Mouse (Mus musculus) heart, adult 11 months (tissue): ENCODE data around the gene Ift20.

Experiments
- DNase-seq: peaks from one replicate; pipeline ENCODE4 v3.0.0; 2022

The Ift20 gene

DNA sequence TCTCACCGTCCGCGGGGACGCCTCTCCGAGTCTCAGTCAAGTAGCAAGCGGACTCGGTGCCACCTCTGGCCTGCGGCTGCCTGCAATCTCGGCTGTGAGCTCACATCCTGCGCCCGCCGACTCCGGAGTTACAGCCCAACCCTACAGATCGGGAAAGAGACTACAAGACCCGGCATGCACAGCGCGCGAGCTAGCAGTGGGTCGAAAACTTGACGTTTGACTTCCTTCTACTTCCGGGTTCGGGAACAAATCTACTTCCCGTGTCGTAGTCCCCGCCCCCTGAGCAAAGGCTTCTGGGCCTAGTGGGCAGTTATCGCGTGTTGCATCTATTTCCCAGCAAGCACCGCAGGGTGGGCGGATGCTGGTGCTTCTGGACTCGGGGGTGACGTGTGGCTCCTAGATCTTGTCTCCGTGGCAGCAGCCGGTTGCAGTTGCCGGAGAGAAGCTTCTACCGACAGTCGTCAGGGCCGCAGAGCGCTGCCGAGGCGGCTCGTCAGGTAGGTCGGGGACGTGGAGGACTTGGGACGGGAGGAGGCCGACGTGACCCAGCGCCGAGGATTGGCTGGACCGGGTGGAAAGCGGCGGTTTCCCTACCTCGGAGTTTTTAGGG is at the start of gene Ift20, which contains the start of gene Tnfaip1:
Gene Ift20 (plus strand): TSS at position 282 of the 610 bp plus-strand sequence.
Gene Tnfaip1 (minus strand): TSS at position 253 of the 610 bp plus-strand sequence.
- peak; percentile 100 for DNase-seq

DNA sequence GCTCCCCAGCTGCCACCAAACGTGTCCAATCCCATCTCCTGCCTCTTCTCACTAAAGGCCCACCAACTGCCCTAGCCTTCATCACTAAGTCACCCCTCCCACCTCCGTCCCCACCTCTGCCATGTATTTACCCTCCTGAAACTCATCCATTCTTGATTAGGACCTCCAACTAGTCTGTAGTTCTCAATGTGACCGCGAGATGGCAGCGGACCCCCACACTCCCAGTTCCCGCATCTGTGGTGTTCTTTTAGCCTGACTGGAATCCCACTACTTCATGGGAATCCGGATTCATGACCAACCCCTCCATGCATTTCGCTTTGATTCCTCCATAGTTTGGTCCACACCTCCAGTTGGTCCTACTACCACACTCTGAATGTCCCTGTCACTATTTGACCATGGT is 48.0 kb upstream of the Ift20 start:
- peak; percentile 92 for DNase-seq

DNA sequence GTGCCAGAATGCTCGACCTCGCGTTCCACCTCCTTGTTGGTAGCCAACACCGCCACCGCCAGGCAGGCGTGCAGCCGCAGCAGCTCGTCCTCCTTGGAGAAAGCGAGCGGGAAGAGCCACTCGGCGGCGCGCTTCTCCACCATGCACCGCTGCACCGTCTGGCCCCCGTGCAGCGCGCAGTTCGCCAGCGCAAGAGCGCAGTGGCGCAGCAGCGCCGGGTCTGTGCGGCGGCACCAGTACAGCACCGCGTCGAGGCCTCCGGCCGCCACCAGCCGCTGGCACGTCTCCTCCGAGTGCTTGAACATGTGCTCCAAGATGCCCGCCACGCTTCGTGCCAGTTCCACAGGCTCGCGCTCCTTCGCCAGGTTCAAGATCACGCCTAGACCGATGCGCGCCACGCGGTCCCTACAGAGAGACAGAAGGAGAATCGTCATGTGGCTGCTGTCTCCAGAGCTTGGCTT is 45.4 kb upstream of the Ift20 start:
- DNase-seq, result peak; percentile 90

DNA sequence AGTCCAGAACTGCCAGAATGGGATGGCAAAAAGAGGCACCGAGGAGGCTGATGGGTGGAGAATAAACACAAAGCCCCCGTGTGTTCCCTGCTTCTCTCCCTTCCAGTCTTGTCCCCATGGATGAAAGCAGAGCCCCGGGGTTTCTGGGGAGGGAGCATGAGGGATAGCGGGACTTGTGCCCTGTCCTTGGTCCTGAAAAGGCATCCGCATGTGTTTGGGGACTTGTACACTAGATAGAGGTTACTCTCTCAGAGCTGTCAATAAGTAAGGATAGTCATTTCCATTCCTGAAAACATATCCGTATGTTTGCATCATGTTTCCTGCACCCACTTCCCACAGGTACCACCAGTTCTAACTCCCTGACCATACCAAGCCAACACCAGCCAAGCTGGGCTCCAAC is 40.3 kb upstream of the Ift20 start:
- DNase-seq, result no peak

DNA sequence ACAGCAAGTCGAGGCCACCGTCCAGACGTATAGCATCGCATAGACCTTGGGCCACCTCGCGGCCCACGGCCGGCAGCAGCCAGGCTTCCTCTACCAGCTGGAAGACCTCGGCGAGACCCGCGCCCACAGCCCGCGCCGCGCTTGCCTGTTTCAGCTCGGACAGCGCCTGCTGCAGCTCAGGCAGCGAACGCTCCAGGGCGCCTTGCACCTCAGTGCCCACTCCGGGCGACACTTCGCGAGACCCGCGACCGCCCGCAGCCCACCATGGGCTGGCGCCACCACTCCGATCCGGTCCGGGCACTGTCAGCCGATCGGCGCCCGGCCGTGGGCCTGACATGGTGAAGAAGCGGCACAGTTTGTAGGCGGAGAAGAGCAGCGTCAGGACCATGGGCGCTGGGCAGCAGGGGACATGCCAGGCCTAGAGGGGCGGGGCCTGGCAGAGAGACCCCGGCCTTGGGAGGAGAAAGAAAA is 39.1 kb upstream of the Ift20 start:
- DNase-seq, result peak; percentile 93

DNA sequence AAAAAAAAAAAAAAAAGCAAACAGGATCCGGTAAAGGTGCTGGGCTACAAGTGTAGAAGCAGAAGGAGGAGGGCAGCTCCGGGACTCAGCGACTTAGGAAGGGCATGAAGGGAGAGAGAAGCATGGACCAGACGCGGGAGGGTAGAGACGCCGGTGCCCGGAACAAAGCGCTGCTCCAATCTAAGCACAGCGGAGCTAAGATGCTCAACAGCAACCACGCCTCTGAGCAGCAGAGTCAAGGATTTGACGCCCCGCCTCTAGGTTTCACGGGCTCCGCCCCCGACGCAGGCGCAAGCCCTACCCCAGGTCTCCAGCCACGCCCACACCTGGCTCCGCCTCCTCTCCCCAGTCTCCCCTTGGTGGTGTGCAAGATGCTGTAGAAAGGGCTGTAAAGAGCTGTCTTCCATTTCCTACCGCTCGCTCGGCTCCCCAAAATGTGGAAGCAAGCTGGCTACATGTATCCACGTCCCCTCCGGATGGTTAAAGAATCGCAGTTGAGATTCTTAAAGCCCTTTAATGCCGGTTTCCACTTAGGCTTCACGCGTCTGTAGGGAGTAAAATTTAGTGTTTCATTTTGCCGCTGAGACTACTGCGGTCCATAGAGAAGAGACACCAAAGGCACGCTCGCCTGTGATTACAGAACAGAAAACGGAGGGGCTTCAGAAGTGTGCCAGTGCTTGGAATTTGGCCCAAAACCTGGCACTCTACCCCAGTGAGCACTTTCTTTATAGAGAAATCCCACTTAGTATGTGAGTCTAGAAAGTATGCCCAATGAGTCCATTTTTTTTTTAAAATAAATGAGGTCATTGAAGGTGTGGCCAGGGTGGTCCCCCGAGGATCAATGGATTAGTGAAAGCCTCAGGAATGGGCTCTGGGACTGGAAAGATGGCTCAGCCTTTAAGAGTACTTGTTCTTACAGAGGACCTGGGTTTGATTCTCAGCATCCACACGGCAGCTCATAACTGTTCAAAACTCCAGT is 38.3 kb upstream of the Ift20 start, which contains the start of gene Sarm1:
Gene Sarm1 (minus strand): TSS at position 211 of the 979 bp plus-strand sequence.
- peak; percentile 99 for DNase-seq

DNA sequence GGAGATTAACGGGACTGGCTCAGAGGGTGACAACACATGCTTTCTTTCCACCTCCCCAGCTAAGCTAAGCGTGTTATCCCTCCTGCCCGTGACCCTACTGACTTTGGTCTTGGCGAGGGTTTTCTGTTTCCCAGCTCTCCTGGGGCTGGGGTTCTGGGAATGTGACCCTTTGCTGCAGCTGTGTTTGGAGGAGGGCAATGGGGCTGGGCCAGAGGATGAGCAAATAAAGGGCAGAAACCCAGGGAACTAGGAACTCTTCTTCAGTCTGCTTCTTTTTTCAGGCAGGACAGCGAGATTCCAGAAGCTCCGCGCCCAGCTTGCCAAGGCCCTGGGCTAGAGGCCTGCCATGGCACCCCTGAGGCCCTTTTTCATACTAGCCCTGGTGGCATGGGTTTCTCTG is 37.2 kb upstream of the Ift20 start, which contains the start of gene Vtn:
Gene Vtn (plus strand): TSS at position 88 of the 400 bp plus-strand sequence.
- peak; percentile 98 for DNase-seq

DNA sequence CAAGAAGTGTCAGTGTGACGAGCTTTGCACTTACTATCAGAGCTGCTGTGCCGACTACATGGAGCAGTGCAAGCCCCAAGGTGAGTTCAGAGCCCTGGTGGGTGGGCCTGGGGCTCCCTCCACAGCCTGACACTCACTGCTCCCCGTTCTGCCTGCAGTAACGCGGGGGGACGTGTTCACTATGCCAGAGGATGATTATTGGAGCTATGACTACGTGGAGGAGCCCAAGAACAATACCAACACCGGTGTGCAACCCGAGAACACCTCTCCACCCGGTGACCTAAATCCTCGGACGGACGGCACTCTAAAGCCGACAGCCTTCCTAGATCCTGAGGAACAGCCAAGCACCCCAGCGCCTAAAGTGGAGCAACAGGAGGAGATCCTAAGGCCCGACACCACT is 36.6 kb upstream of the Ift20 start:
- DNase-seq, result no peak

DNA sequence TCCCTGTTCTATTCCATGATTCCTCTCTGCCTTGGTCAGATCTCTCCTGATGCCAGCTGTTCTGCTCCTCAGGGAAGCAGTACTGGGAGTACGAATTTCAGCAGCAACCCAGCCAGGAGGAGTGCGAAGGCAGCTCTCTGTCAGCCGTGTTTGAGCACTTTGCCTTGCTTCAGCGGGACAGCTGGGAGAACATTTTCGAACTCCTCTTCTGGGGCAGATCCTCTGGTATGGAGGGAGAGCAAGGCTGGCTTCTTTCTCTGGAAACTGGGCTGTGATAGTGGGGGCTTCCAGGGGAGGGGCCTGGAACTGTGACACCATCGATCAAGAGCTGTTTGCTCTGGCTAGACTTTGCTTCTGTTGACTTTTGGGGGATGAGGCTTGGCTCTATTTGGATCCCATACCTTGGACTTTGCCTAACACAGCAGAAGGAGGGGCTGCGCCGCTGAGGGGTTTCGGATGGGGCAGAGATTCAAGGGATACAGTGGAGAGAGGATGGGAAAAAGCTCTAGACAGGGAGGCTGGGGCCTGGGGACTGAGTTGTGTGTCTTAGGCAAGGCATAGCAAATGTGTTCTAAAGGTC is 35.4 kb upstream of the Ift20 start:
- peak; percentile 87 for DNase-seq

DNA sequence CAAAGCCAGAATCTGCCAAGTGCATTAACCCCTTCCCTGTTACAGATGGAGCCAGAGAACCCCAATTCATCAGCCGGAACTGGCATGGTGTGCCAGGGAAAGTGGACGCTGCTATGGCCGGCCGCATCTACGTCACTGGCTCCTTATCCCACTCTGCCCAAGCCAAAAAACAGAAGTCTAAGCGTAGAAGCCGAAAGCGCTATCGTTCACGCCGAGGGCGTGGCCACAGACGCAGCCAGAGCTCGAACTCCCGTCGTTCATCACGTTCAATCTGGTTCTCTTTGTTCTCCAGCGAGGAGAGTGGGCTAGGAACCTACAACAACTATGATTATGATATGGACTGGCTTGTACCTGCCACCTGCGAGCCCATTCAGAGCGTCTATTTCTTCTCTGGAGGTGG is 34.6 kb upstream of the Ift20 start:
- no peak for DNase-seq

DNA sequence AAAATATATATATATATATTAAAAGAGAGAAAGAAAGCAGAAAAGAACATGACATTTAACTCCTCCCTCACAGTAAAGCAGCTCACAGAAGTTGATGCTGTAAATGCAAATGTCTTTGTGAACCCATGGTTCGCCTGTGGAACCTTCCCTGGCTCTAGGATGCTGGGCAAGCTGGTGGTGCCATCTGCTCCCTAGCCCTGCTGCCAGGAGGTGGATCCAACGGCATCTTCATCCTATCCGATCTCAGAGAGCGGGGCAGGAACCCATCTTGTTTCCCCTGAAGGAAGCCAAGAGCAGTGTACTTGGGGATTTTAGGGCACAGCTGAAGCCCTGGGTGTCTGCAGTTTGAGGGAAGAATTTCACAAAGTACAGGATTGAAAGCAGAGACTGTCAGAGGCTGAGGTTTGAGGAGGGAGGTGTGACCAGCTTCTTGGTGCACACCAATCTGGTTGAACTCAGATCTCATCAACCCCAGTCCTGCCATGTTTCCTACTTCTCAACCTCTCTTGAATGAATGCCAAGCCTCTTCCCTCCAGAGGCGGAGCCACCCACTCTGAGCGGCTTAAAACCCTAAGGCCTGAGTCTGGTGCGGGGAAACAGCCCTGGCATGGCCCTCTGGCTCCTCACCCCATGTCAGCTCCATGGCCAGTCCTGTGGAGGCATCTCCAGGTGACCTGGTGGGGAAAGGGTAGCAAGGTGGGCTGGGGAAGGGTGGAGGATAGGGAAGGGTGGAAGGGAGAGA is 33.1 kb upstream of the Ift20 start, which contains the start of gene Sebox:
Gene Sebox (plus strand): TSS at position 539 of the 742 bp plus-strand sequence.
- DNase-seq, result peak; percentile 88

DNA sequence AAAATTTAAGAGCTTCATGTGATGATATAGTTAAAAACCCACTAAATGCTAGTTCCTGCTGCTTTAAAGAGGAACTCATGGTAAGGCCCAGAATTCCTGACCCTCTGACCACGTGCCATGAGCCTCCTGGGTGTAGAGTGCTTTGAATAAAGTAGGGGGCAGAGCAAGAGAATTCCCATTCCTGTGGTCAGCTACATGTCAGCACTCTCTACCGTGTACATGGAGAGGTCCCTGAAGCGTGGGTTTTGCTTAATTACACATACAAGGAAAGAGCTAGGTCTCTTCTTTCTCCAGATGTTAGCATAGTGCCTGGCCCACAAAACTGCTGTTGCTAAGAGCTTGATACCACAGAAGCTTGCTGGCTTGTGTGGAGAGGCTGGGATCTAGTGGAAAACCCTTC is 30.7 kb upstream of the Ift20 start:
- DNase-seq, result no peak

DNA sequence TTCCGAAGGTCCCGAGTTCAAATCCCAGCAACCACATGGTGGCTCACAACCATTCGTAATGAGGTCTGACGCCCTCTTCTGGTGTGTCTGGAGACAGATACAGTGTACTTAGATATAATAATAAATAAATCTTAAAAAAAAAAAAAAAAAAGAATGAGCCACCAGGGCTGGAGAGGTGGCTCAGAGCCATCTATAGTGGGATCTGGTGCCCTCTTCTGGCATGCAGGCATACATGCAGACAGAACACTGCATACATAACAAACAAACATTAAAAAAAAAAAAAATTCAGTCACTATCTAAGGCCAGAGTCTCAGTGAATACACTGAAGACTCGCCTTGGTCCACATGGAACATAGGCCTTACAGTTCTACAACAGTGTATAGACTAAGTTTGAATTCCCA is 27.0 kb upstream of the Ift20 start:
- DNase-seq, result no peak

DNA sequence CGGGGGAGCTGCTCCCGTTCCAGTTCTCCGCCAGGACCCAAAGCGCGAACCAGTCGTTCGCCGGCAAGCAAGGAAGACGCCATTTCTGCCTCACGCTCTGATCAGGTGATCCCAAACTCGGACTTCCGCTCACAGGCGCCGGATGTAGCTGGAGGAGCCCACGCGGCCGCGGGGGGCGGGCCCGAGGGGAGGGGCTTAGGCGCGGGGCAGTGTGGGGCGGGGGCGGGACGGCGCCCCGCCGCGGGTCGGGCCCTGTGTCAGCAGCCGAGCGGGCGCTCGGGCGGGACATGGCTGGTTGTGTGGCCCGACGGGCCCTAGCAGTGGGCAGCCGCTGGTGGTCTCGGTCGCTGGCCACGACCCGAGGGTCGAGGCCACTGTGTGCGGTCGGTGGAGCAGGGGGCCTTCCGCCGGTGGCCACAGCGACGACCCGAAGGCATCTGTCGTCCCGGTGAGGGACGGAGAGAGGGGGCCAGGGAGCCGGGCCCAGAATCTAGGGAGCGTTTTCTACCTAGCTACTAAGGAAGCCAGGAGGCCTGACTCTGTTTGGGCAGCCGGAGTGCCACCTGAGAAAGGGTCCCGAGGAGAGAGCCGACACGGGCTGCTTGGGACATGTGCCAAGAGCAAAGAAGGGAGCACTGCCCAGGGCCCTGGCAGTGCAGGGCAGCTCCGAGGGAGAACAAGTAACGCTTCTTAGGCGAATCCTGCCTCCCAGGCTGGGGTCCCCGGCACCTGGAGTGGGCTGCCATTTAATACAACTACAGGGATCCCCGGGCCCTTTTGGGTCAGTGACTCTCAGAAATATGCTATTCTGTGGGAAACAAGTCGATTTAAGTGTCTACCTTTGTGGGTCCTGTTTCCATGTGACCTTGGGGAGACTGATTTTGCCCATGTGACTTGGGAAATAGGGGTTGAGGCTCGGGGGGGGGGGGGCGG is 23.9 kb upstream of the Ift20 start, which contains the start of the genes Tmem199 and Poldip2:
Gene Tmem199 (minus strand): TSS at position 148 of the 933 bp plus-strand sequence.
Gene Poldip2 (plus strand): TSS at position 169 of the 933 bp plus-strand sequence.
- peak; percentile 99 for DNase-seq

DNA sequence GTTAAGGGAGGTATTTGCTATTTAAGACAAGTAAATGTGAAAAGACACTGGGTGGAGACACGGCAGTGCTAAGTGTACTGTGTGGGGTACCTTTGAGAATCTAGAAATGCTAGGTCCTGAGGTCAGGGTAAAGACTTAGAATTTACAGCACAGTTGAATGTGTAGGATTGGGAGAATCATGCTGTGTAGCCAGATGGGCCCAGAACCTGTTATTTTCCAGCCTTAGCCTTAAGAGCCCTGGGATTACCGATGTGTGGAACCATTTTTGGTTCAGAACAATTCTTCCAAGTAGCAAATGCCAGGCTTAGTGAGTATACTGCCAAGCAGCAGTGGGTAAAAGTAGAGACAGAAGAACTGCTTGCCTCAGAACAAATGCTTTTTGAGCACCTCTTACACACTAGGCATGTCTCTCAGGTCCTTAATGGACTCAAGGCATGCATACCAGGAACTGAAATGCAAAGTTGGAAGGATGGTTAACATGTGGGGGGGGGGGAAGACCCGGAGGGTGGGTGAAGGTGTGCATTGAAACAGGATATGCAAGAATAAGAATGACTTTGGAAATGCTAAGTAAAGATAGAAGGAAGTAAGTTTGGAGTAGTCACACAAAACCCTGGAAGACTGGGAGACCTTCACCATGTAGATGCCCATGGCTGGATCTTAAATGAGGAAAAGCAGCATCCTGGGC is 22.9 kb upstream of the Ift20 start:
- DNase-seq, result no peak

DNA sequence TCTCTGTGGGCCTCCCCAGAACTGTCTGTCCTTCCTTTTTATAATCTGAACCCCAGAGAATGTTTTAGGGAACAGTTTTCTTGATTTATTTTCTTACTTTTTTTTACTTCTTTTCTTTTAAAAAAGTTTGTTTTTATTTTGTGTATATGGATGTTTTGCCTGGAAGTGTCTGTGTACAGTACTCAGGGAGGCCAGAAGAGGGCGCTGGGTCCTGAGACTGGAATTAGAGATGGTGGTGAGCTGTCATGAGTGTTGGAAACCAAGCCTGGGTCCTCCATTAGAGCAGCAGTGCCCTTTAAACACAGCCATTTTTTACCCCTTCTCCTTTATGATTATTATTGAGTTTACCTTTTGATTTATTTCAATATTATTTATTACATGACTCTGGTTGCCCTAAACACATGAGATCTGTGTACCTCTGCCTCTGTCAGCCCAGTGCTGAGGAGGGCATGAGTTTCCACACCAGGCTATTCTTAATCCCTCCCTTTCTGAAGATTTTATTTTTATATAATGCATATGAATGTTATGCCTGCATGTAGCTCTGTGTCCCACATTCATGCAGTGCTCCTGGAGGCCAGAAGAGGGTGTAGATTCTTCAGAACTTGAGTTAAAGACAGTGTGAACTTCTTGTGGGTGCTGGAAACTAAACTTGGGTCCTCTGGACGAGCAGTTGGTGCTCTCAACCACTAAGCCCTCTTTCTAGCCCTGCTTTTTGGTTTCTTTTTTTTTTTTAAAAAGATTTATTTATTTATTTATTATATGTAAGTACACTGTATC is 20.4 kb upstream of the Ift20 start:
- no peak for DNase-seq

DNA sequence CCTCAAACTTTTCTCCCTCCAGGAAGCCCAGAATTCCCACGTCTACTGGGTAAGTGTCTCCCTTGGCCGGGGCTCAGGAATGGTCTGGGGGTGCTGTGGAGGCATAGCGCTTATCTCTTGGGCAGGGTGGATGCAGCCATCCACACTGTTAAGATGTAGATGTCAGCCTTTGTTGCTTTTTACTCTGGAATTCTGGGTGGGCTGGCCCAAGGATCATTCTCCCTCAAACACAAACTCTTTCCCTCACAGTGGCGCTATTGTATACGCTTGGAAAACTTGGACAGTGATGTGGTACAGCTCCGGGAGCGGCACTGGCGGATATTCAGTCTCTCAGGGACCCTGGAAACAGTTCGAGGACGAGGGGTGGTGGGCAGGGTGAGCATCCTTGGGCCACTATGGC is 17.2 kb upstream of the Ift20 start:
- no peak for DNase-seq

DNA sequence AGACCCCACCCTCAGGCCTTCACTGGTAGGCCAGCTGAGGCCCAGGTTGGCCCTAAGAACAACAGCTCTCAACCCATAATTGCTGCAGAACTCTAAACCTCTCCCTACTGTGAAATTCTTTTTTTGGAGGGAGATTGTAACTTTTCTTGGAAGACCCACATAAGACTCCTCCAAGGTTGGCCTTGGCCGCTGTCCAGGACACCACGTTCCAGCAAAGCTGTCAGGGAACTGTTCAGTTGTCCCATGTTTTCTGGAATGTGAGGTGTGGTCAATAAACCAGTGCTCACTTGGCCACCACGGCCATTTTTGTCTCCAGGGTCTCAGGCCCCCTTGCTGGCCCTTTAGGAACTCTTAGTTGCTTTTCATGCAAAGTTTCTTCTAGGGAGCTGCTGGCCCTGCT is 14.3 kb upstream of the Ift20 start:
- no peak for DNase-seq

DNA sequence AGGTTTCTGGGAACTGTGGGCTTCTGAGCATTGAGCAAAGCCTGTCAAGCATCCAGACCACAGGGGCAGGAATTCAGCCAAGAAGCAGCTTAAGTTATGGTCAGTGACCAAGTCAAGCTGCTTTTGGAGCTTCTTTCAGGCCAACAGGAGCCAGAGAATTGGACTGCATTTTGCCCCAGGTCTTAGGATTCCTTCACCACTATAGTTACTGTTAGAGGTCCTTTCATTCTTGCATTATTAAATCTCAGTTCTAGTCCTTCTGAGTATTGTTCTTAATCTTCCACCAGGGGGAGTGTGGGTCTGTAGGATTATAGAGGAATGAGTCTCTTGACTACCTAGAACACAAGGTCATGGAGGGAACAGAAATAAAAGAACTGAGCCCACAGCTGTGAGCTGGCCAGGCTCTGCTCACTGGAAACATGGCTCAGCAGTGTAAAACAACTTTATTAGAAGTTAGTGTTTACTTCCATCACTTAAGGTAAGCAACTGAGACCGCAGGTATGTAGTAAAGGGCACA is 13.6 kb upstream of the Ift20 start:
- DNase-seq, result no peak
